Mouse (Mus musculus) heart, postnatal 36 days (tissue): ENCODE data around the gene Slfn1. TPM values are rescaled to one million over a fixed set of nuclear protein-coding genes. Genes with fewer than 3 reads are reported as not detected.
"Not testable (repeated sequence)": the region's sequence is repeated elsewhere in the genome, so short reads cannot be mapped to it uniquely, and the experiment has no call there.

Source experiments
- DNase-seq, 2 experiments: peaks; one replicate each; pipeline ENCODE4 v3.0.0; 2021 to 2022
- intact Hi-C: fragments of 180-260 bp; cut with DNase I; formaldehyde crosslinking; loops from one replicate; pipeline ENCODE4 v1.15.1; 2025
- total RNA-seq, 2 experiments: library from RNA; stranded (reverse); gene quantifications; 2 replicates each; pipeline ENCODE4 v1.2.3; 2021

The Slfn1 gene
- total RNA-seq: under 1 TPM; 0.17 to 0.41 TPM

- no peak for DNase-seq
- intact Hi-C loops: no loop called here
These were observed at the start of gene Slfn1 for GRCm38 (mm10) chr11:83116597-83117227. Gene Slfn1 (plus strand): TSS chr11:83116849.

- intact Hi-C loops: no loop called here
- DNase-seq: peak in 1 of 2 experiments; percentile 0
These were observed 48.5 kb upstream of the Slfn1 start for GRCm38 (mm10) chr11:83067982-83068694.

GRCm38 (mm10) chr11:83070321-83070970 is 46.2 kb upstream of the Slfn1 start:
- no peak for DNase-seq
- intact Hi-C loops: no loop called here

- peak; percentile 78 to 83 for DNase-seq
- intact Hi-C loops: no loop called here
These were observed 38.8 kb upstream of the Slfn1 start for GRCm38 (mm10) chr11:83077714-83078422.

- intact Hi-C loops: no loop called here
- DNase-seq: no peak
These were observed 38.1 kb upstream of the Slfn1 start for GRCm38 (mm10) chr11:83078423-83079140.

GRCm38 (mm10) chr11:83079487-83080199 is 37.0 kb upstream of the Slfn1 start:
- DNase-seq: no peak
- intact Hi-C loops: no loop called here

- no peak for DNase-seq
- intact Hi-C loops: no loop called here
These were observed 33.7 kb upstream of the Slfn1 start for GRCm38 (mm10) chr11:83082741-83083473.

GRCm38 (mm10) chr11:83084161-83084560 is 32.5 kb upstream of the Slfn1 start:
- DNase-seq: no peak
- intact Hi-C loops: no loop called here

- no peak for DNase-seq
- intact Hi-C loops: no loop called here
These were observed 31.9 kb upstream of the Slfn1 start for GRCm38 (mm10) chr11:83084761-83085160.

GRCm38 (mm10) chr11:83115138-83115537 is 1.5 kb upstream of the Slfn1 start:
- intact Hi-C loops: no loop called here
- DNase-seq: peak; percentile 31 to 48

GRCm38 (mm10) chr11:83118056-83118455 is 1.4 kb downstream of the Slfn1 start:
- DNase-seq: no peak
- intact Hi-C loops: no loop called here

GRCm38 (mm10) chr11:83121131-83121685 is 4.6 kb downstream of the Slfn1 start:
- no peak for DNase-seq
- intact Hi-C loops: no loop called here

GRCm38 (mm10) chr11:83123198-83123597 is 6.5 kb downstream of the Slfn1 start:
- DNase-seq: no peak
- intact Hi-C loops: no loop called here

GRCm38 (mm10) chr11:83124906-83125305 is 8.3 kb downstream of the Slfn1 start:
- intact Hi-C loops: no loop called here
- DNase-seq: no peak

- intact Hi-C loops: not testable (repeated sequence)
These were observed 9.0 kb downstream of the Slfn1 start for GRCm38 (mm10) chr11:83125633-83126032.

GRCm38 (mm10) chr11:83137253-83137652 is 20.6 kb downstream of the Slfn1 start:
- intact Hi-C loops, DNase-seq: not testable (repeated sequence)

More at GRCm38 (mm10) chr11:83125633-83126032, 9.0 kb downstream of the Slfn1 start:
- not testable (repeated sequence) for DNase-seq

GRCm38 (mm10) chr11:83148939-83149338 is 32.3 kb downstream of the Slfn1 start:
- DNase-seq, intact Hi-C loops: not testable (repeated sequence)
